Mouse (Mus musculus) neural tube, embryonic 14.5 days (tissue): ENCODE measurements around the gene 2210408I21Rik. TPM values are rescaled to one million over a fixed set of nuclear protein-coding genes. Genes with fewer than 3 reads are reported as not detected.

Experiments
- ATAC-seq: fragments of 200-750 bp; cut with Nextera tagmentation; 2 replicates; pipeline ENCODE4 v1.8.0; 2017; ENCODE audit warnings: low read depth, mild to moderate bottlenecking, moderate TSS enrichment, moderate library complexity
- H3K27ac ChIP-seq: fragments of 300-500 bp; sonication (generic); 2 replicates; pipeline ENCODE4 v1.5.1; 2014; ENCODE audit warnings: low read depth, mild to moderate bottlenecking, control low read depth, low read length, moderate library complexity, mixed read lengths
- H3K27me3 ChIP-seq: fragments of 300-500 bp; sonication (generic); 2 replicates; pipeline ENCODE4 v1.6.1; 2014; ENCODE audit warnings: low read length; ENCODE audit not compliant: control insufficient read depth, insufficient read depth
- H3K36me3 ChIP-seq: fragments of 300-500 bp; sonication (generic); 2 replicates; pipeline ENCODE4 v1.6.1; 2014; ENCODE audit warnings: low read length, mixed read lengths; ENCODE audit not compliant: control insufficient read depth, insufficient read depth
- H3K4me1 ChIP-seq: fragments of 300-500 bp; sonication (generic); 2 replicates; pipeline ENCODE4 v1.6.1; 2014; ENCODE audit warnings: low read length; ENCODE audit not compliant: control insufficient read depth, insufficient read depth
- H3K4me2 ChIP-seq: fragments of 300-500 bp; sonication (generic); 2 replicates; pipeline ENCODE4 v1.6.1; 2014; ENCODE audit warnings: mild to moderate bottlenecking, low read depth, low read length, control low read depth
- H3K4me3 ChIP-seq: fragments of 300-500 bp; sonication (generic); 2 replicates; pipeline ENCODE4 v1.5.1; 2014; ENCODE audit warnings: low read depth, low read length, control low read depth, mixed read lengths
- H3K9ac ChIP-seq: fragments of 300-500 bp; sonication (generic); replicated peaks from 2 replicates; pipeline ENCODE4 v1.6.1; 2014; ENCODE audit warnings: low read depth, mild to moderate bottlenecking, control low read depth, low read length, mixed read lengths
- H3K9me3 ChIP-seq: fragments of 300-500 bp; sonication (generic); 2 replicates; pipeline ENCODE4 v1.6.1; 2016; ENCODE audit warnings: low read length; ENCODE audit not compliant: control insufficient read depth
- WGBS: fragments of 180-500 bp; shearing (Covaris S2); extraction: QIAGEN DNeasy Blood & Tissue Kit; methylation state at CpG from one replicate; pipeline ENCODE4 v1.1.7; 2014; 5-methylcytosine and 5-hydroxymethylcytosine counted together
- polyA plus RNA-seq: library from polyadenylated mRNA; unstranded; fragments of >200 nt; fragmentation: Nextera tagmentation; extraction: Ambion mirVana; gene quantifications from 2 replicates; pipeline ENCODE4 v1.2.1, GENCODE M21; 2014

2210408I21Rik gene
- polyA plus RNA-seq, 1 experiment from 2014 or later = 14.6 TPM

DNA sequence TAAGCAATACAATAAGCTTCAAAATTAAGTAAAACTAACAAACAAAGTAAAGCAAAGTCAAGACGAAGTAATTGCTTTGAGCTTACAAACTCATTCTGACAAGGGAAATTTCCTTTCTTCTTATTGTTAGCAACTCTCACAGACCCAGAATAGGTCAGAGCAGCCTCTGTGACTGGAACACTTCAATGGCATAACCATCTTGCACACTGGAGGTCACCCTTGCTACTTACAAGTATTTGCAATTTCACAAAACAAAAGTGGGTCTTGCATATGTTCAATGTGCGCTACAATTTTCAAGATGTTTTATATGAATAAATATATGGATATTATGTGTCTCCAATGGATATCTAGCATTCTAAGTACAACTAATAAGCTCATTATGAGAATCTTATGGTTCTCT, 265.4 kb downstream of the 2210408I21Rik start:
- Histone ChIP-seq H3K36me3 (no peaks in the 10 kb centered on the region), H3K4me2 (no peak overlapping the region), H3K9me3 (no peaks in the 10 kb centered on the region), H3K4me1 (peaks cover 4% of the 10 kb centered on the region), H3K9ac (no peak overlapping the region), H3K4me3 (no peak overlapping the region), H3K27ac (no peak overlapping the region), H3K27me3 (no peaks in the 10 kb centered on the region)
- WGBS = 70% methylated on average over 2 of the region's 2 CpGs
- no peak for ATAC-seq

DNA sequence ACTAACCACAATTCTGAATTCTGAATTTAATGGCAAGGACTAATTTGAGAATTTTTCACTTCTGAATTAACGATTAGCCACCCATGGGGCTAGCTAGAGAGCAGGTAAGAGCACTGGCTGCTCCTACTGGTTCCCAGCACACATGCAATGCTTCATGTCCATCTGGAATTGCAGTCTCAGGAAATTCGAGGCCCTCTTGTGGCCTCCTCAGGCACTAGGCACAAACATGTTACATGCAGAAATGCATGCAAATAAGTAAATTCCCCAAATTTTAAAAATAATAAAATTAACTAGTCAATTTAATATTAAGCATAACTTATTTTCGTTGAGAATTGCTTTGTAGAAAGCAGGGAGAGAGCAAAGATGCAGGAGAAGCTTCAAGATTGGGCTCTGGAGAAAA, 273.2 kb downstream of the 2210408I21Rik start:
- Histone ChIP-seq H3K27me3 (no peaks in the 10 kb centered on the region), H3K4me2 (no peak overlapping the region), H3K9ac (no peak overlapping the region), H3K27ac (no peak overlapping the region), H3K4me3 (no peak overlapping the region), H3K4me1 (no peaks in the 10 kb centered on the region), H3K36me3 (no peaks in the 10 kb centered on the region), H3K9me3 (no peaks in the 10 kb centered on the region)
- no peak for ATAC-seq
- 91% methylated on average over 3 of the region's 3 CpGs for WGBS

DNA sequence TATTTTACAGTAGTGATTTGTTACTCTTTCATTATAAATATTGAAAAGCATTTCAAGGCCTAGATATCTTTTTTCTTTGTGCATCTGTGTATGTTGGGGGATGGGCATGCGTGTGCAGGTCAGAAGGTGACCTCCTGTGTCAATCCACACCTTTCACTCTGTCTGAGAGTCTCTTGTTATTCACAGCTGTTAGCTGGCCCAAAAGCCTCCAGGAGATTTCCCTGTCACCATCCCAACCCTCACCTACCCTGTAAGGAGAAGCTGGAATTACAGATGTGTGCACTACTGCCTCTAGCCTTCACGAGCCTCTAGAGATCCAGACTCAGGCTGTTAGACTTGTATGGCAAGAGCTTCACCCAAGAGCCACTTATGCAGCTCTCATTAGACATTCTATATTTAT, 274.5 kb downstream of the 2210408I21Rik start:
- ATAC-seq = no peak
- H3K4me1 ChIP-seq = no peaks in the 10 kb centered on the region
- H3K27me3 ChIP-seq = no peaks in the 10 kb centered on the region
- H3K9ac ChIP-seq = no peak overlapping the region
- no peak overlapping the region for H3K4me2 ChIP-seq
- WGBS = 85% methylated on average over 2 of the region's 2 CpGs
- H3K27ac ChIP-seq = no peak overlapping the region
- no peaks in the 10 kb centered on the region for H3K9me3 ChIP-seq
- no peak overlapping the region for H3K4me3 ChIP-seq
- no peaks in the 10 kb centered on the region for H3K36me3 ChIP-seq

DNA sequence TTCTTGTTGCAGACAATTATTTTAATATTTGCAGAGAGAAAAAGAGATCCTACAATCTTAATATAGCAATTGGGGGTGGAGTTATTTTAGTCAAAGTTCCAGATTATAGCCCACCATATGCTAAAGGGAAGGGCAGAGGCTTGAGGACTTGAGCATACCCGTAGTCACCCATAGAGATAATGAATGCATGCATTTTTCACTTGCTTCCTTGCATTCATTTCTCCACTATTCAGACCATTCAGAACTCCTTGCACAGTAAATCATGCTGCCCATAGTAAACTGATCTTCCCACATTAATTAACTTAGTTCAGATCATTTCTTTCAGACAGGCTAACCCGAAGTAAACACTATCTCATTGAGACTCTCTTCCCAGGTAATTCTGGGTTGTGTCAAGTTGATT, 277.5 kb downstream of the 2210408I21Rik start:
- Histone ChIP-seq H3K4me3 (no peak overlapping the region), H3K4me1 (no peaks in the 10 kb centered on the region), H3K9me3 (no peaks in the 10 kb centered on the region), H3K9ac (no peak overlapping the region), H3K36me3 (no peaks in the 10 kb centered on the region), H3K27me3 (no peaks in the 10 kb centered on the region), H3K27ac (no peak overlapping the region), H3K4me2 (no peak overlapping the region)
- WGBS = 30% methylated on average over 2 of the region's 2 CpGs
- no peak for ATAC-seq

DNA sequence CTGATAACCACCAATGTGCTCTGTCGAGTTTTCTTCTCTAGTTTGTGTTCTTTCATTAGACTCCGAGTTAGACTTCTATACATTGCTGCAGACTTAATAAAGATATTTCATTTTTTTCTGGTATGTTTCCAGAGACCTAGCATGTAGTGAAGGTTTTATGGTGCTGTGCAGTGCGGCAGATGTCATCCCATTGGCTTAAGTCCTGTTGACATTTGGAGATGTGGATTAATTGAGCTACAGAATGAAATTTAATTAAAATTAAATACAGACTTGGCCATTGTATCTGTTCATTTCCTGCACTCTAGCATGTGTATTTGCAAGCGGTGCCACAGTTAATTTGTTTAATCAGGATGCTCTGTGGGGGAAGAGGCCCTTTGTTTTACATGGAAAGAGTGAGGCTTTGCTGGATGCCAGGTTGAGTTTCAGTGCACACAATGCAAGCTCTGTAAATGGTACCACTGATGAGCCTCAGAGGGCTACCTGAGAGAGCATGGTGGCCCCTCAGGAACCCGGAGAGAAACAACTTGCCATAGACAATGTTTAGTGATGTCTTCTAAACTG, 314.7 kb downstream of the 2210408I21Rik start:
- no peak overlapping the region for H3K9ac ChIP-seq
- no peaks in the 10 kb centered on the region for H3K27me3 ChIP-seq
- H3K27ac ChIP-seq = no peak overlapping the region
- H3K4me2 ChIP-seq = no peak overlapping the region
- ATAC-seq = peak; percentile 38
- H3K9me3 ChIP-seq = no peaks in the 10 kb centered on the region
- no peaks in the 10 kb centered on the region for H3K36me3 ChIP-seq
- 82% methylated on average over 5 of the region's 5 CpGs for WGBS
- no peaks in the 10 kb centered on the region for H3K4me1 ChIP-seq
- H3K4me3 ChIP-seq = no peak overlapping the region

DNA sequence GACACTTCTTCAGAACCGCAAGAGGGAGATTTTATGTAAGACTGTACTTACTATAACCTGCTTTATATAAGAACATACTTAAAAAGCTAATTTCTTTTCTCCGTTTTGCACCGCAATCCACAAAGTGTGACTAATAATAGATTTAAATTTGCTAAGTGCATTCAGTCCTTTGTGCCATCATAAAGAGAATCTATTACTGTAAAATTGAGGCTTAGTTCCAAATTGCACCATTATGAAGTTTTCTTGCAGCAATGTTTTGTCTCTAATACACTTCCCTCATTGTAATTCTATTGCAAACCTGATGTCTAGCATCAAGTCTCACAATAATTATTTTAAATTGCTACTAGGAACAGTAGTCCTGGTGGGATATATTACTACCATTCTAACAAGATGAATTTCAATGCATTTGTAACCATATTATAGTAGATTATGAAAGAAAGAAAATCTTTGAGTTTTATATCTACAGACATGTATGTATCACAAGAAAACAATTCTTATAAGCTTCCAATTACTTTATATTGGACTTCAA, 334.8 kb downstream of the 2210408I21Rik start:
- Histone ChIP-seq H3K36me3 (no peaks in the 10 kb centered on the region), H3K9me3 (no peaks in the 10 kb centered on the region), H3K4me3 (no peak overlapping the region), H3K27me3 (no peaks in the 10 kb centered on the region), H3K27ac (no peak overlapping the region), H3K9ac (no peak overlapping the region), H3K4me1 (no peaks in the 10 kb centered on the region), H3K4me2 (no peak overlapping the region)
- 84% methylated on average over 3 of the region's 3 CpGs for WGBS
- ATAC-seq = no peak

DNA sequence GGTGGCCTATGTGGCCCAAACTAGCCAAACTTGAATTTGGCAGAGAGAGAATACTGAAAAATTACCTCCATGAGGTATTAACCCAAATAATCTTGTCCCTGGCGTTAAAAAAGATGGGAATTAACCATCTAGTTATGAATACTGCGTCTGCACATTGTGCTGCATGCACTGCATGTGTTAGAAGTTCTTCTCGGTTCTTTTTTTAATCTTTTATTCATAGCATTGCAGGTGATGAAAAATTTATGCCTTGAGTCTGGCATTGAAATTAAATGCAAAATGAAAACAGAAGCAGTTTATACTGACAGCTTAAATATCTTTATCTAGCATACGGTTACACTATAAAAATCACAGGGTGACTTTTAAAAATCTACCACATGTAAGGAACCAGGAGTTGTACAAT, 341.1 kb downstream of the 2210408I21Rik start:
- ATAC-seq = no peak
- H3K4me2 ChIP-seq = no peak overlapping the region
- no peak overlapping the region for H3K4me3 ChIP-seq
- H3K36me3 ChIP-seq = no peaks in the 10 kb centered on the region
- no peaks in the 10 kb centered on the region for H3K4me1 ChIP-seq
- WGBS = 71% methylated on average over 4 of the region's 4 CpGs
- H3K27me3 ChIP-seq = no peaks in the 10 kb centered on the region
- H3K27ac ChIP-seq = no peak overlapping the region
- no peak overlapping the region for H3K9ac ChIP-seq
- H3K9me3 ChIP-seq = no peaks in the 10 kb centered on the region

DNA sequence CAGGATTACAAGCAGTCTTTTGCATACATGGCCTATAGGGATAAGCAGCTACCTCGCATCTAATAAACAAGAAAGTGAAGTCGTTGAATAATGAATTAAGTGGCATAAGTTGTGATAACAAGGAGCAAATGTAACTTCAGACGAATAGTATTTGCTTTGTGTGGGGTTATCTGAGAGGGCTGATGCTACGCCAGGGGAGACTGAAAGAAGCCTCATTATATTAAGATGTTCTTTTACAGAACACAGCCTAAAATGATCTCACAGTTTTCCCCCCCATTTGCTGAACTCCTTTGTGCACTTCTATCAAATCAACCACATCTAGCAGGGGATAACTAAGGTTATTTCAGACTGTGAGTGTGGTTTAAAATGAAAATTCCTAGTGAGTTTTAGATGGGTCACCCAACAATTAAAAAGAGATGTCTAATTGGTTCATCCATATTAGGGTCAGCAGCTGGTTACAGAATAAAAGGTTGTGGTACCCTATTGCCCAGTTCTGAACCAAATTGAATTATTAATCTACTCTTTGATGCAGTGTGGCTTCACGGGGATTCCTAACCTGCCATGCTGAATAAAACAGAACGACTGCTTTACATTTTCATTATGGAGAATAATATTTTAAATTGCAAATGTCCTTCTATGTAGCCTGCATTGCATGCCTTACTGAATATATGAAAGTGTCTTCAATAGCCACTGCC, 343.2 kb downstream of the 2210408I21Rik start:
- H3K9me3 ChIP-seq = no peaks in the 10 kb centered on the region
- 51% methylated on average over 6 of the region's 6 CpGs for WGBS
- no peak overlapping the region for H3K9ac ChIP-seq
- no peak overlapping the region for H3K4me2 ChIP-seq
- H3K27me3 ChIP-seq = no peaks in the 10 kb centered on the region
- H3K4me3 ChIP-seq = no peak overlapping the region
- no peak for ATAC-seq
- no peak overlapping the region for H3K27ac ChIP-seq
- no peaks in the 10 kb centered on the region for H3K4me1 ChIP-seq
- H3K36me3 ChIP-seq = no peaks in the 10 kb centered on the region

DNA sequence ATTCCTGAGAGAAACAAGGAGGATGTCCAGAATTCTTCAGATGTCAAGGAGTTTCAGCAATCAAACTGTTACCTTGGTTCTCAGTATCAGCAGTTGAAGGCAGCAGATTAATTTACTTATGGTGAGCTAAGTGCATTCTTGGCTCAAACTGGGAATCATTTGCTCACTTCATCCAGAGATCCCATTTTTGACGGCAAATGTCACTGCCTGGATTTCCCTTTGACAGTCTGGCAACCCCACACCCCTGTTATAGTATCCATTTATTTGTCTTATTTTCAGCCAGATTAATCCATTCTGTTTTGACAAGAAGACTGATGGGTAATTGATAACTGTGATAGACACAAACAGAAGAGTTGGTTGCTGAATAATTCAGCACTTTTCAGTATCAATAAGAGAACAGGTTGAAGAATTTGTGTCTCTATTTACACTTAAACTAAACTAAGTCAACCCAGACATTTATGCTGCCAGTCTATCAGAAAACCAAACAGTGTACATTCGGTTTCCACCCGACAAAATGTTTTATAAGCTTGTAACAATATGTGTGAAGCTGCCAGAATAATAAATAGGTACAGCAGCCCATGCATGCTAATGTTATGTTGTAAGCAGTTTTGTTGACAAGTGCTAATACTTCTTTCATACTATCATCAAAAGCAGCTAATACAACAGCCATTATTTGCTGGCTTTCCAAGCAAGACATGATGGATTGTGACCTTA, 354.8 kb downstream of the 2210408I21Rik start:
- WGBS = 48% methylated on average over 3 of the region's 3 CpGs
- Histone ChIP-seq H3K9ac (no peak overlapping the region), H3K4me2 (no peak overlapping the region), H3K27ac (no peak overlapping the region), H3K9me3 (no peaks in the 10 kb centered on the region), H3K36me3 (no peaks in the 10 kb centered on the region), H3K4me3 (no peak overlapping the region), H3K27me3 (no peaks in the 10 kb centered on the region), H3K4me1 (no peaks in the 10 kb centered on the region)
- ATAC-seq = no peak
